Mouse (Mus musculus): ENCODE results near the gene Nepro.

Nepro gene

DNA sequence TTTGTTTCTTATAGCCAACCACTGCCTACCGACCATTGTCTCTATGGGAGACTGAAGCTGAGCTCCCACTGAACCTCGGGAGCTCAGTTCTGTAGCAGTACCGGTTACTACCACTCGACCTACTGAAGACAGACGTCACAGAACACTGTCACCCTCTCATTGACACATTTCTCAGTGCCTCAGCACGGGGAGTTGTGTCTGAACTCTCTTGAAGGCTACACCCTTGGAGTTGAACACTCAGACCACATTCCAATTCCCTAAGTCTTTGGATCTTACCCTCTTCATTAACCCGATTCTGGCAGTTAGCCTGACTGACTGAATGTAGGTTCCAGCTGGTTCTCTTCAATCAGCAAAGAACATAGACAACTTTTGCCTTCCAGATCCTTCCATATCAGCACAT, 4.8 kb upstream of the Nepro start:
- Histone ChIP-seq H3K36me3 (ENCODE audit: insufficient read depth, low read length) (peaks cover 18% of the 10 kb centered on the region), H3K4me3 (replicated peaks; ENCODE audit: low read length) (no peak overlapping the region), H3K27me3 (ENCODE audit: insufficient read depth, low read length) (no peaks in the 10 kb centered on the region), H3K4me1 (replicated peaks; ENCODE audit: low read depth, low read length) (peaks cover 30% of the 10 kb centered on the region), H3K9me3 (ENCODE audit: low read length) (no peaks in the 10 kb centered on the region)
- TF ChIP-seq NANOG (IDR thresholded peaks at IDR 0.05; ENCODE audit: borderline replicate concordance, low read length), result no peak
- TF ChIP-seq CTCF (conservative IDR thresholded peaks at IDR 0.05; ENCODE audit: low read length), result no peak
- no peak for TF ChIP-seq POU5F1 (IDR thresholded peaks at IDR 0.05; ENCODE audit: borderline replicate concordance, low read length)

DNA sequence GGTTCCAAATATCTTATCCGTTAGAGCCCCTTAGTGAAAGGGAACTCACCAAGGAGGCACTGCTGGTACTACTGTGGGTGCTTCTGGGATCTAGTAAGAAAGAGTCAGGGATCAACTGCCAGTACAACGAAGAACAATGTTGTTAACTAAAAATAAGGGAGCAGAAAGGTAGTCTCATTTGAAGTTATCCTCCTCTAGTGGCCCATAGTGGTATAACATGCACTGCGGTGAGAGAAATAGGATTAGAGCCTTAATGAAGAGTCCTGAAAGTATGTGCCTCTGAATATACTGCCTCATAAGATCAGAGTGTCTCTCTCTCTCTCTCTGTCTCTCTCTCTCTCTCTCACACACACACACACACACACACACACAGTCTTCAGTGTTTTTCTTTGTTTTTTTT, 3.6 kb upstream of the Nepro start:
- no peaks in the 10 kb centered on the region for H3K27me3 ChIP-seq (ENCODE audit: insufficient read depth, low read length)
- H3K36me3 ChIP-seq (ENCODE audit: insufficient read depth, low read length), result peaks cover 18% of the 10 kb centered on the region
- H3K9me3 ChIP-seq (ENCODE audit: low read length), result no peaks in the 10 kb centered on the region
- no peak overlapping the region for H3K4me3 ChIP-seq (replicated peaks; ENCODE audit: low read length)
- no peak for TF ChIP-seq POU5F1 (IDR thresholded peaks at IDR 0.05; ENCODE audit: borderline replicate concordance, low read length)
- no peak for TF ChIP-seq NANOG (IDR thresholded peaks at IDR 0.05; ENCODE audit: borderline replicate concordance, low read length)
- peak; percentile 100 for TF ChIP-seq CTCF (conservative IDR thresholded peaks at IDR 0.05; ENCODE audit: low read length)
- peaks cover 34% of the 10 kb centered on the region for H3K4me1 ChIP-seq (replicated peaks; ENCODE audit: low read depth, low read length)

DNA sequence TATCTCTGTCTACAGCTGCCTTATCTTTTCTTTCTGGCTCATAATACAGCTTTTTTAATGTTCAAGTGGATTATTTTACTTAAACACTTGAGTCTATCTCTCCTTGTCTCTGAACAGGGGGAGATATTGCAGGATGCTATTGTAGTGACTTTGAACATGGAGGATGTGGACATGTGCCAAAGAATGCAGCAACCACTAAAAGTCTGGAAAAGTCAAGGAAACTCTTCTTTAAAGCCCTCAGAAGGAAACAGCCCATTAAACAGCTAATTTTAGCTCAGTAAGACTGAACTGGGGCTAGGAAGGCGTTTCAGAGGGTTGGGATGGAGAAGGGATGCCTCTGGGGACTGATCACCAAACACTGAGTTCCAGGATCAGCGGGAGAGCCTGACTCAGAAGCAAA, 1.4 kb upstream of the Nepro start:
- peaks cover 32% of the 10 kb centered on the region for H3K36me3 ChIP-seq (ENCODE audit: insufficient read depth, low read length)
- H3K4me1 ChIP-seq (replicated peaks; ENCODE audit: low read depth, low read length), result peaks cover 35% of the 10 kb centered on the region
- no peaks in the 10 kb centered on the region for H3K9me3 ChIP-seq (ENCODE audit: low read length)
- no peak for TF ChIP-seq POU5F1 (IDR thresholded peaks at IDR 0.05; ENCODE audit: borderline replicate concordance, low read length)
- no peak for TF ChIP-seq NANOG (IDR thresholded peaks at IDR 0.05; ENCODE audit: borderline replicate concordance, low read length)
- no peak for TF ChIP-seq CTCF (conservative IDR thresholded peaks at IDR 0.05; ENCODE audit: low read length)
- H3K4me3 ChIP-seq (replicated peaks; ENCODE audit: low read length), result no peak overlapping the region
- no peaks in the 10 kb centered on the region for H3K27me3 ChIP-seq (ENCODE audit: insufficient read depth, low read length)

DNA sequence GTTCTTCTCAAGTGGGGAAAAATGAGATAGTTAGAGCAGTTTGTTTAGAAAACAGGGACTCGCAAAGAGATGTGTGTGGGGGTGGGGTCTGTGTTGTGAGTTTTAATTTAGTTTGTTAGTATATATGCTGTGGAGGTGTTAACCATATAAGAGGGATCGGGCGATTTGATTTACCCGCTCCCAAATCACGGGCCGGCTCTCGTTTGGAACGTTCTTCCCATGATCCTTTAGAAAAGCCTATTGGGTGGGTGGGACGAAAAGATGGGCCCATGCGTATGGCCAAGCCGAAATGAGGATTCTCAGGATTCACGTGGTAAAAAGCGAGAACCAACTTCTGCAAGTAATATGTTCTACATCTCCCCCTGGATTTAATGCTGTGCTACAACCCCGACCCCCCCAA, 746 bp downstream of the Nepro start:
- Histone ChIP-seq H3K4me3 (replicated peaks; ENCODE audit: low read length) (peak overlapping the region; percentile 94), H3K27me3 (ENCODE audit: insufficient read depth, low read length) (no peaks in the 10 kb centered on the region), H3K36me3 (ENCODE audit: insufficient read depth, low read length) (peaks cover 45% of the 10 kb centered on the region), H3K9me3 (ENCODE audit: low read length) (no peaks in the 10 kb centered on the region), H3K4me1 (replicated peaks; ENCODE audit: low read depth, low read length) (peaks cover 32% of the 10 kb centered on the region)
- TF ChIP-seq NANOG (IDR thresholded peaks at IDR 0.05; ENCODE audit: borderline replicate concordance, low read length), result no peak
- no peak for TF ChIP-seq CTCF (conservative IDR thresholded peaks at IDR 0.05; ENCODE audit: low read length)
- TF ChIP-seq POU5F1 (IDR thresholded peaks at IDR 0.05; ENCODE audit: borderline replicate concordance, low read length), result no peak

DNA sequence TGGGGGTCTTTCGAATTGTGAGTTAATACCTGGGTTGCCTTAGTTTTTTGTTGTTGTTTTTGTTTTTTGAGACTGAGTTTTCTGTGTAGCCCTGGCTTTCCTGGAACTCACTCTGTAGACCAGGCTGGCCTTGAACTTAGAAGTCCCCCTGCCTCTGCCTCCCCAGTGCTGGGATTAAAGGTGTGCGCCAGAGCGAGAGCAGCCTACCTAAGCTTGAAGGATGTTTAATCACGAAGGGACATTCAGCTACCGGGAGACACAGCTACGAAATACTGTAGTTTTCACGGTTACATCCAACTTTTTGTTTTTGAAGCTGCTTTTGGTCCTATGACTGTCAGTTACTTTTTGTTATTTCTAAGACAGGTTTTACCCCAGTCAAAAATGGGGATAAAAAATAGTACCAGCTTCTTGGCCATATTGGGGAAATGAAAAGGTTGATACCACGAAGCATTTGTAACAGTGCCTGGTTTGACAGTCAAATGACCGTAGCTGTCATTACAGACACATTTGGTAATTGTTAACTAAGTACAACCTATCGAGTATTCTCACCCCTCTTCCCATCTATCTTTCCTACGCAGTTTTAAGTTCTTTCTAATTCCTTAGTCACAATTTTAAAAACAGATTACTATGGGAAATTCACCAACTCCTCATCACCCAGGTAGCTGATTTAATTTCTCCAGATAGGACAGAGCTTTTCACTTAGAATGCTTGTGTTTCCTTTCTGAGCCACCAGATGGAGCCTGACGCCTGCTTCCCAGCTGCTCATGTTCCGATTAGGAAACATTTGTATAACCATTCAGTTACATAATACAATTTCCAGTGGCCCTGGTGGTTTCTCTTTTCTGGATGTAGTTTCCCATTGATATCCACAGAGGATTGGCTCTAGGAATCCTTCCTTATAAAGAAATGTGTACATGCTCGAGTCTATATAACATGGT, 1.5 kb downstream of the Nepro start:
- Histone ChIP-seq H3K27me3 (ENCODE audit: insufficient read depth, low read length) (no peaks in the 10 kb centered on the region), H3K4me1 (replicated peaks; ENCODE audit: low read depth, low read length) (peaks cover 32% of the 10 kb centered on the region), H3K9me3 (ENCODE audit: low read length) (no peaks in the 10 kb centered on the region), H3K4me3 (replicated peaks; ENCODE audit: low read length) (peak overlapping the region; percentile 94), H3K36me3 (ENCODE audit: insufficient read depth, low read length) (peaks cover 46% of the 10 kb centered on the region)
- TF ChIP-seq CTCF (conservative IDR thresholded peaks at IDR 0.05; ENCODE audit: low read length), result peak; percentile 85
- TF ChIP-seq POU5F1 (IDR thresholded peaks at IDR 0.05; ENCODE audit: borderline replicate concordance, low read length), result no peak

DNA sequence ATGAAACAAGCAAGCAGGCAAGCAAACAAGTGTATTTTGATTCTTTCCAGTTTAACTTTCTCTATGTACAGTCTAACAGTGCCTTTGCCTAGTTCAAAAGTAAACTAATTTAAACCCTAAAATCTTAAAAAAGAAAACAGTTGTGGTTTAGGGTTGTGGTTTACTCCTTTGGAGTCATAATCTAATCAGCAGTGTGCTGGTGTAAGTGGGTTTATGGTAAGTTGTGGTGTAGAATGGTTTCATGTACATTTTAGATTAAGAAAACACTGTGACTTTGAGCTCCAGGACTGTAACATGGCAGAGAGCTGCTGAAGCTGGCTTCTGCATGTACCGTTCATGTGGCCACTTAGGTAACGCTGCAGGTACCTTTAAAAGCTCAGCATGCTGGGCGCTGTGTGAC, 3.4 kb downstream of the Nepro start:
- Histone ChIP-seq H3K4me1 (replicated peaks; ENCODE audit: low read depth, low read length) (peaks cover 27% of the 10 kb centered on the region), H3K4me3 (replicated peaks; ENCODE audit: low read length) (no peak overlapping the region), H3K27me3 (ENCODE audit: insufficient read depth, low read length) (no peaks in the 10 kb centered on the region), H3K9me3 (ENCODE audit: low read length) (no peaks in the 10 kb centered on the region), H3K36me3 (ENCODE audit: insufficient read depth, low read length) (peaks cover 66% of the 10 kb centered on the region)
- TF ChIP-seq NANOG (IDR thresholded peaks at IDR 0.05; ENCODE audit: borderline replicate concordance, low read length) (no peak), POU5F1 (IDR thresholded peaks at IDR 0.05; ENCODE audit: borderline replicate concordance, low read length) (no peak), CTCF (conservative IDR thresholded peaks at IDR 0.05; ENCODE audit: low read length) (no peak)

DNA sequence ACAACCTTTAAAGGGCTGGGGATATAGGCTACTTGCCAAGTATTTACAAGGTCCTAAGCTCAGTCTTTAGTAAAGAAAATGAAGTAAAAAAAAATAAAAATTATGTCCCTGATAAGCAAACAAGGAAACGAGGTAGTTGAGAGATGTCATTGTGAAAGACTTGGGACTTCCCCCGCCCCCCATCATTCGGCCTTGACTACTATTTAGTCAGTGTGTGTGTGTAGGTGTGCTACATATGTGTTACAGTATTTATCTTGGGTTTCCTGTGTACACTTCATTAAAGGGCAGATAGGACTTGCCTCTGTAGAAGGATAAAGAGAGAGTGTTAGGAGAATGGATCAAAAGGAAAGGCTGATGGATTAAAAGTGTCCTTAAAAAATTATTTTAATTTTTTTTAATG, 10.0 kb downstream of the Nepro start:
- Histone ChIP-seq H3K36me3 (ENCODE audit: insufficient read depth, low read length) (peaks cover 100% of the 10 kb centered on the region), H3K4me1 (replicated peaks; ENCODE audit: low read depth, low read length) (no peaks in the 10 kb centered on the region), H3K4me3 (replicated peaks; ENCODE audit: low read length) (no peak overlapping the region), H3K27me3 (ENCODE audit: insufficient read depth, low read length) (no peaks in the 10 kb centered on the region), H3K9me3 (ENCODE audit: low read length) (no peaks in the 10 kb centered on the region)
- TF ChIP-seq POU5F1 (IDR thresholded peaks at IDR 0.05; ENCODE audit: borderline replicate concordance, low read length), result no peak
- TF ChIP-seq NANOG (IDR thresholded peaks at IDR 0.05; ENCODE audit: borderline replicate concordance, low read length), result no peak
- no peak for TF ChIP-seq CTCF (conservative IDR thresholded peaks at IDR 0.05; ENCODE audit: low read length)

DNA sequence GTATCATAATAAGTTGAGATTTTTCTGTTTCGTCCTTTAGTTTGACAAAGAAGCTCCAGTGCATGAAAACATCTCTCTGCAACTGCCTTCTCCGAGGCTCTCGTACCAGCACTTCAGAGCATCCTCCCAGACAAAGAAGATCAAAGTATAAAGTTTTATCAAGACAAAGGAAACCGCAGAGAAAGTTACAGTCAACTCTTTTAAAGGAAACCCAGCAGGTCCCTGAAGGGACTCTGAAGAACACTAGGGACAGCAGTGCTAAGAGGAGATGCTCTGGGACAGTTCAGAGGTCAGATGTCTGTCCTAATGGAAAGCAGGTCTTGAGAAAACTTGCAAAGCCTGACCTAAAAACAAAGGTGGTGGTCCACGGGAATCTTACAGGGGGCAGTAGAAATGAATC, 11.6 kb downstream of the Nepro start:
- Histone ChIP-seq H3K27me3 (ENCODE audit: insufficient read depth, low read length) (no peaks in the 10 kb centered on the region), H3K4me1 (replicated peaks; ENCODE audit: low read depth, low read length) (no peaks in the 10 kb centered on the region), H3K9me3 (ENCODE audit: low read length) (no peaks in the 10 kb centered on the region), H3K4me3 (replicated peaks; ENCODE audit: low read length) (no peak overlapping the region), H3K36me3 (ENCODE audit: insufficient read depth, low read length) (peaks cover 92% of the 10 kb centered on the region)
- TF ChIP-seq POU5F1 (IDR thresholded peaks at IDR 0.05; ENCODE audit: borderline replicate concordance, low read length), result no peak
- no peak for TF ChIP-seq CTCF (conservative IDR thresholded peaks at IDR 0.05; ENCODE audit: low read length)
- TF ChIP-seq NANOG (IDR thresholded peaks at IDR 0.05; ENCODE audit: borderline replicate concordance, low read length), result no peak

All from E14TG2a.4 (cell line).